Mouse (Mus musculus) thymus, postnatal 10 days (tissue): ENCODE measurements around the gene Slc38a9.
A peak's percentile ranks its signal among the peaks of the same experiment; 100 is the strongest.

Experiments used
- DNase-seq, 2 experiments: peaks; one replicate each; pipeline ENCODE4 v3.0.0; 2021; ENCODE audit warnings: low spot score in 2 of 2

The Slc38a9 gene

DNA sequence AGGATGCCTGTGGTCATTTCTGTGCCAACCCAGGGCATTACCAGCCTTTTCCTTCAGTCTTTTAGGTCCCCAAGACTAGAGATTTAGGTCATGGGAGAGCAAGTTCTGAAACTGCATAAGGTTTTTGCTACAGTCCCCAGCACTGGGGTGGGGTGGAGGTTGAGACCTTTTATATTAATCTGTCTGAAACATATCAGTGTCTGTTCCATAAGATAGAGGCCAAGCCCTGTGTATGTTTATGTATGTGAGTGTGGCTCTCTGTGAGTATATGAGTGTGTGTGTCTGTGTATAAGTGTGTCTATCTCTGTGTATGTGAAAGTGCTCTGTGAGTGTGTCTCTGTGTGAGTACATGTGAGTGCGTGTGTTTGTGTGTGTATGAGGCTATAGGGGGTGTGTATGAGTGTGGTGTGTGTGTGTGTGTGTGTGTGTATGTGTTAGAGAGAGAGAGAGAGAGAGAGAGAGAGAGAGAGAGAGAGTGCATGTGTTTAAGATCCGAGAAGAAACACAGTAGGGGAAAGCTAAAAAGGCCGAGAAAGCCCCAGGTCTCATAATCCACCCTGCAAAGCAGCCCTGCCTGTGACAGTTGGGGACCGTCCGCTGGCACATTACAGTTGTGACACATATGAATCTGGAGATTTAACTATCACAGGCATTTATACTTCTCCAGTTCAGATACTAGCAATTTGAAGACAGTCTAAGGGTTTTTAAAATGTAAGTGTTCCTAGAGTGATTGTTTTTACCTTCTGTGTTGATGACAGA lies 85.6 kb downstream of the Slc38a9 start:
- DNase-seq, result no peak

- no peak for DNase-seq
These were observed 86.1 kb downstream of the Slc38a9 start for GRCm38 (mm10) chr13:112746695-112747055.

- DNase-seq, result no peak
These were observed 87.4 kb downstream of the Slc38a9 start for GRCm38 (mm10) chr13:112747808-112748430.

DNA sequence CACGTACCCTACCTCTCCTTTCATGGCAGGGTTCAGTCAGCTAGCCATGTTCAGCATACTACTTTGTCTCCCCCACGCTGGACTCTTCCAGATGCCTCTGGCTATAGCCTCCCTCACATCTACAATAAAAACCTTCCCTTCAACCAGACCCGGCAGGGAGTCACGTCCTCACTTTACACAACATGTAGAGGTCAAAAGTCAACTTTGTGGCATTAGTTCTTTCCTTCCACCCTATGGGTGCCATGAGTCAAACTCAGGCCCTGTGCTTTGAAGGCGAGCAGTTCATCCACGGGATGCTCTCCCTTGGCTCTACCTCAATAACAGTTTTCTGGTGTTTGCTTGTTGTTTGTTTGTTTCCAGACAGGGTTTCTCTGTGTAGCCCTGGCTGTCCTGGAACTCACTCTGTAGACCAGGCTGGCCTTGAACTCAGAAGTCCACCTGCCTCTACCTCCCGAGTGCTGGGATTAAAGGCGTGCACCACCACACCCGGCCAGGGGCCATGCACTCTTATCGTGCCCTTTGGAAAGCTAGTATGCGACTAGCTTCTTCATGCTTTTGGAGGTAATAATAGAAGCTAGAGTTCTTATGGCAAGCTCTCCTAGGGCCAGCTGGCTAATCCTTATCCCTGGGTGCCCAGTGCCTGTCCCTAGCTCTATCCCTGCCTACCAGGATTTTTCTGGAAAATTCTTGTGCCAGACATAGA lies 88.4 kb downstream of the Slc38a9 start:
- DNase-seq, result no peak

DNA sequence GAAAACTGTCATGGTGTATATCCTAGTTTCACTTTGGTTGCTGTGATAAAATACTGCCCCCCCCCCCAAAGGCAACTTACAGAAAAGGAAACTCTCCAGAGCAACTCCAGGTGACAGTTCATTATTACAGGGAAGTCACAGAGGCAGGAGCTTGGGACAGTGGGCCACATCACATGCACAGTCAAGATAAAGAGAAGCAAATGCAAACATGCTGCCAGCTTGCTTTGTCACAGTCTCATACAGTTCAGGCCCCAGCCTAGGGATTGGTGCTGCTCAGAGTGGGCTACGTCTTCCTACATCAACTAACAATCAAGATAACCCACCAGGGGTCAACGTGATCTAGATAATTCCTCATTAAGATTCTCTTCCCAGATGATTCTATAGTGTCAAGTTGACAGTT lies 89.3 kb downstream of the Slc38a9 start:
- DNase-seq, result no peak

DNA sequence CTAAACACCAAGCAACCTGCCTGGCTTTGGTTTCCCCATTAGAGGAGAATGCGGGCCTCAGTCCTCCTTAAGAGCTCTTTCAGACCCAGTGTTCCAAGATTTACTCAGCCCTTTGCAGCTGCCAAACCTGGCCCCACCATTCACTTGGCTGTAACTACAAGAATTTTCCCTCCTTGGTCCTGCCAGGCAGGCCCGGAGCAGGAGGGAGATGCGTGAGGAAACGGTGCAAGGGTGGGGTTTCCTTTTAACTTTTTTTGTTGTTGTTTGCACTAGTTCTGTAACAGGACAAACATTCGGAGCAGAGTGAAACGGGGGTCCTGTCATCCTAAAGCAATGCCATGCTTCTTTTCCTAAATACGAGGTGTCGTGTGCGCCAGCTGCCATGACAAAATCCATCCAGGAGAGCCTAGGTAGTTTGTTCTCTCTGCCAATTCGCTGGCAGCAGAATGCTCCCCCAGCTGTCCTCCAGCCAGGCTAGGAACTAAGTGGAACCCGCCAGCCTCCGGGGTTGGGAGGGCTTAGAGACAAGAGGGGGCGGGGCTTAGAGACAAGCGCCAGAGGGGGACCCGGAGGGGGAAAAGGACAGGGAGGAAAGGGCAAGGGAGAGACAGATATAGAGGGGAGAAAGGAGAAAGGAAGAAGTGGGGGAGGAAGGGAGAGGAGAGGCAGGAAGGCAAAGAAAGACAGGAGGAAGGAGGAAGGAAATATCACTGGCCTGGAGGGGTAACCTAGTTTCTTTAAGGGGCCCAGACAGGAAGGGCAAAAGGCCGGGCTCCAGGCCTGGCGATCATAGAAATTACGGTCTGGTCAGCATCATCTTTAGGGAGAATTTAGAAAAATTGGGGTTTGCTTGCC lies 91.1 kb downstream of the Slc38a9 start:
- peak; percentile 22 to 50 for DNase-seq

DNA sequence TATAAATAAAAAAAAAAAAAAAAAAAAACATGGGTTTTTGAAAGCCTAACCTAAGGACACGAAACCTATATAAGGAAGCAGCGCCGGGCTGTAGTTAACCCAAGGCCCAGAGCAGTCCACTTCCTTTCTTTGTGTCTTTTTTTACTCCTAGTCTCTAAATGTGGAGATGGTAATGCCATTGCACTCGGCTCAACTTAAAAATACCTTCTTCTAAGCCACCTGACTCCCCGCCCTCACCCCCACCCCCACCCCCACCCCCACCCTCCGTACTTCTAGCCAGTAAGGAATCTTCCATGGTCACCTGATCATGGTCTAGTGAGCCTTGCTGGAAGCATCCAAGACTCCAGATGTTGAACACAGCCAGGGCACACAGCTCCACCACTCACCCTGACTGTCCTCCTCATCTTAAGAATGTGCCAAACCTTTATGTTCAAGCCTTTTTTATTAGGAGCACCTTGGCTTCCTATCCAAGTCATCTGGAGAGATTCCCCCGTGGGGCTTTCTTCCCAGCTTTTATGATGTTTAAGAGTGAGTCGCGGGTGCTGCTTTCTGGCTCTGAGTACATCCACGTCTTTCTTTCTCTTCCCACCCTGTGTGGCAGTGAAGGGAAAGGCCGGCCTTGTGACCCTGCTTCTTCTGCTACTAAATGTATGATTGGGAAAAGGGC lies 91.9 kb downstream of the Slc38a9 start:
- no peak for DNase-seq

- DNase-seq, result no peak
These were observed 93.0 kb downstream of the Slc38a9 start for GRCm38 (mm10) chr13:112753522-112753921.

GRCm38 (mm10) chr13:112754871-112755270 lies 94.3 kb downstream of the Slc38a9 start:
- no peak for DNase-seq

GRCm38 (mm10) chr13:112755507-112756010 lies 95.0 kb downstream of the Slc38a9 start:
- DNase-seq, result no peak

- no peak for DNase-seq
These were observed 96.8 kb downstream of the Slc38a9 start for GRCm38 (mm10) chr13:112757395-112757794.

GRCm38 (mm10) chr13:112758546-112759090 lies 98.1 kb downstream of the Slc38a9 start:
- DNase-seq, result no peak

- DNase-seq, result no peak
These were observed 98.8 kb downstream of the Slc38a9 start for GRCm38 (mm10) chr13:112759364-112759763.

DNA sequence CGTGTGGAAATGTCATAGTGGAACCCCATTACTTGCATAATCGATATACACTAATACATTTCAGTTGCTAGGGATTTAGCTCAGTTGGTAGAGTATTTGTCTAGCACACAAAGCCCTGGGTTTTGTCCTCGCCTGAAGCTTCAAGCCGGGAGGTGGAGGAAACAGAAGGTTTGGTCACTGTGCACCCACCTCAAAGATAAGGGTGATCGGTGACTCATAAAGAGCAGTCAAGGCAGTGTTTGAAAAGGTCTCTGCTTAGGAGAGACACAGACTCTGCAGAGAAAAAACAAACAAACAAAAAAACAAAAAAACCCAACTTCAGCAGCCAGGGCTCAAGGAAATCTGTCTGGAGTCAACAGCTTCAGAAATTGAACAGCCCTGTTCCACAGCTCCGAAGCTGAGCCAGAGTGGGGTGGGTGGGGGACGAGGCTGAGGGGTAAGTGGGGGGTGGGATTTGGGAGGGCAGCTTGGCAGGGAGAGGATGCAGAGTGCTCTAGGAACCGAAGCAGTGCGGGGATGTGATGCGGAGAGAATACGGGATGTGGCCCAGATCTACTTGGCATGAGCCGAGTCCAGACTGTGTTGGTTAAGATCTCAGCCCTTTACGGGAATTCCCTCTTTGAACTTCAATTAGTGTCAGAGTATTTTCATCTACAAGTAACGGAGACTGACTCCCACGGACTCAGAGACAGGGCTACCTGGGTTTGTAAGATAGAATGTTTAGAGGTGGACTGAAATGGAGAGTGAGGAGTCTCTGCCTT lies 99.4 kb downstream of the Slc38a9 start:
- DNase-seq, result no peak

DNA sequence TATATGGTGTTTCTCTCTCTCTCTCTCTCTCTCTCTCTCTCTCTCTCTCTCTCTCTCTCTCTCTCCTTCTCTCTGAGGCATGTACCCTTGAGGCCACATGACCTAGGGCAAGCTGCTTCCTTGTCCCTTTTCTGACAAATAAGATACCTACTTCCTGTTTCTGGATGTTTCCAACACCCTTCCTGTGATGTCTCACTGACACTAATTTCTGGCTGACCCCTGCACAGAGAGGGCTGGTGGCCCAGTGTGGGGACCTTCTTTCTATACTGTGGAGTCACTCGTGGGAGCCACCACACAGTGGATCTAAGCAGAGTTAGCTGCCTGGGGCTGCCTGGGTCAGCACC lies 100.0 kb downstream of the Slc38a9 start:
- DNase-seq, result no peak

GRCm38 (mm10) chr13:112761787-112762186 lies 101.2 kb downstream of the Slc38a9 start:
- DNase-seq, result no peak

GRCm38 (mm10) chr13:112762548-112762947 lies 102.0 kb downstream of the Slc38a9 start:
- DNase-seq, result no peak

DNA sequence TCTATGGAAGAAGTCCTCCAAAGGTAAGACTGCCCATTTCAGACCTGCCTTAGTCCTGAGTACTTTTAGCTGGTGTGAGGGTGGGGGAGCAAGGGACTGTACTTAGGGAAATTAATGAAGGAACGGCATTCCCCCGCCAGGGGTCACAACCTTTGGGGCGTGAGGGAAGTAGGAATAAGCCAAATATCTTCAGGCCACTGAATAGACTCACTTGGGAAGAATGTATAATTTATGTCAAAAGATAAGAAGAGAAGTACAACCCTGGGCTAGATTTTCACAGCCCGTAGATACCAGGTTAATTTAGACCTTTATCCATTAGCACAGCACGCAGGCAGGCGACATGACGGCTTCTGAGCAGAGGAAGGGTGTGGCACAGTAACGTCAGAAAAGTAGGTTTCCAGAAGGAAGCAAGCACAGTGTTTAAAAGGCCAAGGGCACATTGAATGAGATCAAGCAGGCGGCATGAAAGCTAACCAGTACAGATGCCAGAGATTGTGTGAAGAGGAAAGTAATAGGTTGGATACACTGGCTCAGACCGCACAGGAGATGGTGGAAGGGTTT lies 103.1 kb downstream of the Slc38a9 start:
- no peak for DNase-seq

DNA sequence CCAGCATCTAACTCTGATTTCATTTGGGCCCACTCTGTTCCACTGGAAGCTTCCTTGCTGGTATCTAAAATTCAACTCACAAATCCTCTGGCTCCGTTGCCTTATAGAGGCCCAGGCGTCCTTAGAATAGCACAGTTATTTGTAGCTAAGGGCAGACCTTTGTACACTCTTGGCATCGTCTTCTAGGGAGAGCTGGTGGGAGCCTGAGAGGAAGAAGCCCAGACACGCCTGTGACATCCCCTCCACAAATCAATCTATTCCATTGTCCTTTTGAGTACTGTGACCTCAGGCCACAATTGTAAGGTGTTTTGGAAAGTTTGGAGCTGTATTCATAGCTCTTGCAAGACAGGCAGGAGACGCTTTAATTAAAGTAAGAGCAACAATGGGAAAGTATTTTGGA lies 104.0 kb downstream of the Slc38a9 start:
- no peak for DNase-seq

GRCm38 (mm10) chr13:112765654-112766053 lies 105.1 kb downstream of the Slc38a9 start:
- DNase-seq, result no peak
